Mouse (Mus musculus) layer of hippocampus, adult 9-11 months (tissue): ENCODE measurements around the gene Sinhcaf.
"Not testable (repeated sequence)": the region's sequence is repeated elsewhere in the genome, so short reads cannot be mapped to it uniquely, and the experiment has no call there.

Experiments used
- DNase-seq: peaks from one replicate; pipeline ENCODE4 v3.0.0; 2022

Sinhcaf gene

DNA sequence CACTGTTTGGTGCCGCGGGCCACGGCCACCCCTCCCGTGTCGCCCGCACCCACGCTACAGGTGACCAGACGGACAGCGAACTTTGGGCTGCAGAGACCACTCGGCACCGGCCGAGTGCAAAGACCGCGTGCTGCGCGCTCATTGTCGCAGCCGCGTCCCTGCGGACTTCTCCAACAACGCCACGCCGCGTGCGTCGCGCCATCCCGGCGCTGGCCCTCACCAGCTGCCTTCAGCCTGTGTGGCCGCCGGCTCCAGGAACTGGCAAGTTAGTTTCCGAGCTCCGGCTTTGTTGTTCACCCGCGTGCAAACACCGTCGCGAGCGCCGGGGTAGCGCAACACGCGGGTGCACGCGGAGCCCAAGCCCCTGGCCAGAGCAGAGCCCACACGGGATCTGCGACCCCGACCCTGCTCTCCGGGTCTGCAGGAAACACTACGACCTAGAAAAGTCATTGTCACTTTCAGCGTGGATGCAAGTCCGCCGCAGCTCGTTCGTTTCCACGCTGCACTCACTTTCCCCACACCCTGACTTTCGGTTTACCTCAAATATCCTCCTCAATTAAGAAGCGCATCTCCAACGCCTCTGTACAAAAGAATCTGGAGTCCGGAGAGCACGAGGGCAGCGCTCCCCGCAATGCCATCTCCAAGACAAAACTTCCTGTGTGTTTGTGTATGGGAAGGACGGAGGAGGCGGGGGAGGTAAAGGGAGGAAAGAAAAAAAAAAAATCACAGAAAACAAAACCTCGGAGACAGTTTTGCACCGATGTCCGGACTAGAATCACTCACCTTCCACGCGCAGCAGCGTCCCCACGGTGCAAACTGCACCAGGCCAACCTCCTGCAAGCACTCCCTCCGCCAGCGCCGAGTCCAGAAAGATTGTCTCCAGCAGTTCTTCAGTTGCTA, 508 bp downstream of the Sinhcaf start:
- peak; percentile 5 for DNase-seq

DNA sequence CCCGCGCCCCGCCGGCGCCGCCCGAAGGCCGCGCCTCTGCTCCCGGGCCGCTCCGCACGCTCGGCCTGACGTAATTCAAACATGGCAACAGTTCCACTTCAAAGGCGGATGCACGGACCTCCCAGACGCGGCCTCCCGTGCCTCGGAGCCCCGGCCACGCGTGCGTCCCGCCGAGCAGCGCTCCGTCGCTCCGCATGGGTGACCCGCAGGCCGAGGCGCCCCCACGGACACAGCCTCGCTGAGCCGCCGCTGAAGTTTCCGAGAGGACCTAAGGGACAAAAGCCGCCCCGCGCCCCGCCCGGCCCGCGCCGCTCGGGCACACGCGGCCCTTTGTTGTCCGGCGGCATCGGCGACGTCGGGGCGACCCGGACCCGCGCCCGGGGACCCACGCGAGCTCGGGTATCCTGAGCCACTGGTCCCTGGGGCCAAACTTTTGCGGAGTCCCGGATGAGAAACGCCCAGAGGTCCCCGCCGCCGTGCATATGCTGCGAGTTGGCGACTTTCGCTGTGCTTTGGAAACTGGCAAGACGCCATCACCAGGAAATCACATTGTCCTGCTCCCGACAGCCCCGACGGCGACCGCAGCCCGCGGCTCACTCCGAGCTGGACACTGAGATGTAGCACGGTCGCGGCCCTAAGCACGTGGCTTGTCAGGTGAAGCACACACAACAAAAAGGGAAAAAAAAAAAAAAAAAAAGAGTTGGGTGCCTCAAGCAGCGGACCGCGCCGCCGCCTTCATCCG, 1.3 kb downstream of the Sinhcaf start:
- DNase-seq, result peak; percentile 16

DNA sequence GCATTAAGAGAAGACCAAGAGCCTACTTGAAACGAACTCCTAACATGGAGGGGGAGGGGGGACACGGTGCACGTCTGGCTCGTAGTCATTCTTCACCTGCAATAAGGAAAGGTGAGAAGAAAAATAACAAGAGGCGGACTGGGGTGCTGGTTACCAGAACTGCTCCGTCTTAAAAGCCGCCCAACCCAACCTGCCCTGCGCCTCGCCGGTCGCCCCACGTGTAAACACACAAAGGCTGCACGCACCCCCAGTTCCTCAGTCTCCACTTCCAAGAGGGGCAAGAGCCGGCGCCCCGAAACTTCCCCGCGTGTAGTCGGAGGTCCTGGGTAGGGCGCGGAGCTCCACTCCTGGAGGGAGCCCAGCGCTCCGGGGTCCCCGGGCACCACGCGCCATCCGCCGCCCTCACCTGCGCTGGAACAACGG, 1.9 kb downstream of the Sinhcaf start:
- DNase-seq, result no peak

DNA sequence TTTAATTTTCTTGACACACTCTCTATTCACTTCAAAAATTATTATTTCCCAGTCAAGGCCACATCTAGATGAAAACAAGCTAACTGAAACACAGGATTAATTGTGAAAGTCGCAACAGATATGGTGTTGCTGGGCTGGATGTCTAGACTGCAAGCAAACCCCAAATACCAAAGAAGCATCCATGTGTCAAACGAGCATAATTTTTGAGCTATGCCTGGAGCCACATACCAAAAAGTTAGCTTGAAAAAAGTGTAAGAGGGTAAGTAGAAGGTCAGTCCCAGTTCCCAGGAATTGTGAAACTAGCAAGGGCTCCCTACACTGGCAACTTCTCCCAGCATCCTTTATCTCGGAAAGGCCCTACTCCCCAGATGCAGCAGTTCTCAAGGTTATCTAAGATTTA, 2.6 kb downstream of the Sinhcaf start:
- no peak for DNase-seq

DNA sequence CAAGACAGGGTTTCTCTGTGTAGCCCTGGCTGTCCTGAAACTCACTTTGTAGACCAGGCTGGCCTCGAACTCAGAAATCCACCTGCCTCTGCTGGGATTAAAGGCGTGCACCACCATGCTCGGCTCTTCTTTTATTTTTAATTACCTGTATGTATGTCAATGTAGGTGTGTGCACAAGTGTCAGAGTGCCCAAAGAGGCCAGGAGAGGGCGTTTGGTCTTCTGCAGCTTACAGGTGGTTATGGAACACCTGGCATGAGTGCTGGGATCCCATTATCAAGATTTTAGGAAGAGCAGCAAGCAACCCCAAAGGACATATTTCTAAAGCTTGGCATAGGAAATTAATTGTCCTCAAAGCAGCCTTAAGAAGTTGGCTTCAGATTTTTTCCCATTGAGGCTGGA, 3.9 kb downstream of the Sinhcaf start:
- DNase-seq, result no peak

DNA sequence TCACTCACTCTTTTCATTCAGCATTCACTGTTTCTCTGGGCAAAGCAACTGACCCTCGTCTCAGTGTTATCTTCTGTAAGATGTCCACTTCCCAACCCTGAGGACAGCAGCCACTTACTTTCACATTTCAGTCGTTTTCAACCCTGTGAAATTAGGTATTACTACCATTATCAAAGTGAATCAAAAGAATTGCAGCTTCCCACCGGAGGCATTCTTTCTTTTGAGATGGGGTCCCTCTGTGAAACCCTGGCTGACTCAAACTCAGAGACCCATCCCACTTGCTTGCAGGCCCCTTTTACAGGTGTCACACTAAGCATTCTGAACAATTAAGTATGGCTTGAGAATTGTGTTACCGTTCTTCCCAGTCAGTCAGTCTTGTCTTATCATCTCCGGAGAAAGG, 4.4 kb downstream of the Sinhcaf start:
- no peak for DNase-seq

DNA sequence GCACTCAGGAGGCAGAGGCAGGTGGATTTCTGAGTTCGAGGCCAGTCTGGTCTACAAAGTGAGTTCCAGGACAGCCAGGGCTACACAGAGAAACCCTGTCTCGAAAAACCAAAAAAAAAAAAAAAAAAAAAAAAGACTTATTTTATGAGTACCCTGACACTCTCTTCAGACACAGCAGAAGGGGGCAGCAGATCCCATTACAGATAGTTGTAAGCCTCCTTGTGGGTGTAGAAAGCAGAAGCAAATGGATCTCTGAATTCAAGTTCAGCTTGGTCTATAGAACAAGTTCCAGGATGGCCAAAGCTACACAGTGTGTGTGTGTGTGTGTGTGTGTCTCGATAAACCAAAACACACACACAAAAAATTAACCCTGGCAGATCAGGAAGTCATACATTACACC, 5.9 kb downstream of the Sinhcaf start:
- DNase-seq, result not testable (repeated sequence)

DNA sequence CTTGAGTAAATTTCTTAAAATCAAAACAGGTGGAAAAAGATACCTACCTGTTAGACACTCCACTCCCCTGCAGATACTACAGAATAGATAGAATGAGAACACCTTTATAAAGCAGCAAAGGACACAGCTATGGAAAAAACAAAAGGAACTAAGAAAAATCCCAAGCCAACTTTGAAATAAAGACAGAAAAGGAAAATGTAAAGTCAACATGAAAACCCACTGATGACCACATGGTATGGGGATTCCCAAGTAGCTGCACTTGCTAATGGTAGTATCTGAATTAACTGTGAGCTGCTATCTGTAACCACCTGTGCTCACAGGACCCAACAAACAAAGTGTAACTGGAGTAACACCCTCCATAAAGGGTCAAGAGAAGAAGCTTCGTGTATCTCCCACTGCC, 8.6 kb downstream of the Sinhcaf start:
- DNase-seq, result no peak

DNA sequence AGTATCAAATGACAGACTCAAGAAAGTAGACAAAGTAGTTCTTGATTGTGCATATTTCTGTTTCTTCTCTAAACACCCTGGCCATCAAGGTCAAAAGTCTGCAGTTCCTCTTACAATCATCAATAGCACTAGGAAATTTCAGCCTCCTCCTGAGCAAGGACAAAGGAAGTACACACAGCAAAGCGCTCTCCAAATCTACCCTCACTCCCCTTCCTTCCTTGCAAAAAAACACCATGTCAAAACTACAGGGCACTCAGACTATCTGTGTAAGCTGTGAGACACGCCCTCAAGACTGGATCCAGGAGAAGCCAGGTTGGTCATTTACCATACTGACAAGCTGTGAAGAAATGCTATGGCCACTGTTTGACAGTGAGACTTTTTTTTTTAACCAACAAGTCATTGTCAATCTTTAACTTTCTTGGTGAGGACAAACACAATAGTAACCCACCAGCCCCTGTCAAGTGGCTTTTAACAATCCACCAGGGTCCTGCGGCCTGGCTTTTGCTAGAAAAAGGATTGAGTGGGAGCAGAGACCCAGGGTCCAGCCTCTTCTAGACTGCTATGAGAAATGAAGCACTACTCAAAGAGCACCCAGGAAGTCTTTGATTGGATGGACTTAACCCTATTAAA, 11.2 kb downstream of the Sinhcaf start:
- no peak for DNase-seq

DNA sequence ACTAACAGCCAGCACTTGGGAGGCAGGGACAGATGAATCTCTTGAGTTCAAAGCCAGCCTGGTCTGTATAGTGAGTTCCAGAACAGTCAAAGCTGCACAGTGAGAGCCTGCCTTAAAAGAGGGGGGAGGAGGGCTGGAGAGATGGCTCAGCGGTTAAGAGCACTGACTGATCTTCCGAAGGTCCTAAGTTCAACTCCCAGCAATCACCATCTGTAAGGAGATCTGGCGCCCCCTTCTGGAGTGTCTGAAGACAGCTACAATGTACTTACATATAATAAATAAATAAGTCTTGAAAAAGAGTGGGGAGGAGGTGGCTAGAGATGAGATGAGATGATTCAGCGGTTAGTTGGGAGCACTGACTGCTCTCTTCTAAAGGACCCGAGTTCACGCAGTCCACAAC, 15.0 kb downstream of the Sinhcaf start:
- no peak for DNase-seq

DNA sequence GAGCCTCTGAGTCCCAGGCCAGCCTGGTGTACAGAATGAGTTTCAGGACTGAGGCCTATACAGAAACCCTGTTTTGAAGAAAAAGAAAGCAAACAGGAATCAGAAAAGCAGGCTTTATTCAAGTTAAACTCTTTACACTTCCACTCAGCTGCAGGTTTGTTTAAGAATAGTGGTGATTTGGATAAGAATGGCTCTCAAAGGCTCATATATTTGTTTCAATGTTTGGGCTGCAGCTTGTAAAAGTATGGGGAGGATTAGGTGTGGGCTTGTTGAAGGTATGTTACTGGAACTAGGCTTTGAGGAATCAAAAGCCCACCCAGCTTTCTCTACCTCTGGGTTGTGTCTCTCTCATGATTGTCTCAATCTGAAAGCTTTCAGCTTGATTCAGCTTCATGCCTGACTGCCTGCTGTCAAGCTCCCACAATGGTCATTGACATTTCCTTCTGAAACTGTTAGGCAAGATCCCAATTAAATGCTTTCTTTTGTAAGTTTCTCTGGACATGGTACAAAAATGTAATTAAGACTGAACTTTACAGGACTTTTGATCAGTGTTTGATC, 27.3 kb downstream of the Sinhcaf start:
- DNase-seq, result no peak

DNA sequence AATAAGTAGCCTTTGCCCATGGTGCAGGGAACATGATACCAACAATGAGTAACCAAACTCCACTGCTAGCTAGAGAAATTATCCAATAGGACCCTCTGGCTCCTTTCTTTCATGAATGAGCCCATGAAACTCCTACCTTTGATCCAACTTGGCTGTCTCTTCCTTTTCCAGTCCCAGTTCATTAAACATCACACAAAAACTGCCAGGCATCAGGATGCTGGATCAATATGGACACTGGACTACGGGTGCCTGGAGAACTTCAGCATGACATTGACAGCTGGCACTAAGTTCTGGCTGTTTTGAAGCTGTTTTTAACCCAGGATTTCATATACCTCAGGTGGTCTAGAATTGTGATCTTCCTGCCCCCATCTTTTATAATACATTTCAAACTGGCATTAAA, 28.6 kb downstream of the Sinhcaf start:
- DNase-seq, result no peak

DNA sequence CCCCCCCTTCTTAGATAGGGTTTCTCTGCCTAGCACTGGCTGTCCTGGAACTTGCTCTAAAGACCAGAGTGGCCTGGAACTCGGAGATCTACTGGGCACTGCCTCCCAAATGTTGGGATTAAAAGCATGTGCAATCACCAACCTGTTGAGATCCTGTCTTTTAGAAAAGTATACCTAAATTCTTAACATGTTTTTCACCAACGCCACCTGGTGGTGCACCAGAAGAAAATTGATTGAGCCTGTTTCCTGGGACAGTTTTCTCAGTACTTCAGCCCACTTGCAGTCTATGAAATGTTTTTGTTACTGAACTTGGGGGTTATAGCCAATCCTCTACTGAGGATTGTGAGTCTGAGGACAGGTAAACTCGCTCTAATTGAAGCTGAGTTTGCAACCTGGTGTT, 29.4 kb downstream of the Sinhcaf start:
- no peak for DNase-seq

DNA sequence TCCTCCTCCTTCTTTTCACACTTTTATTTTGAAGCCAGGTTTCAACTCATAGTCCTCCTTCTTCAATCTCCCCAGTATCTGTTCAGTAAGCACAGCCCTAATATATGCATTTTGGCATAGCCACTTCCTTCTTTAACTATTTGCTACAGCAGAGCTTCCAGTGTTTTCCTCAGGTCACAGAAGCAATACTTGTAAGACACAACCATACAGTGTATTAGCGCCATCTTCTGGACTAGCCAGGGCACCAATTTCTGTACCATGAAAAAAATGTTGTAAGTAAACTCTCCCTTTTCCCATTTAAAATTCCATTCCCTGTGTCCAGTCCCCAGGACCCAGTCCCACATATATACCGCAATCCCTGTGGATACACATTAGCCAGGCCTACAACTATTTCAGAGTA, 32.3 kb downstream of the Sinhcaf start:
- peak; percentile 24 for DNase-seq

DNA sequence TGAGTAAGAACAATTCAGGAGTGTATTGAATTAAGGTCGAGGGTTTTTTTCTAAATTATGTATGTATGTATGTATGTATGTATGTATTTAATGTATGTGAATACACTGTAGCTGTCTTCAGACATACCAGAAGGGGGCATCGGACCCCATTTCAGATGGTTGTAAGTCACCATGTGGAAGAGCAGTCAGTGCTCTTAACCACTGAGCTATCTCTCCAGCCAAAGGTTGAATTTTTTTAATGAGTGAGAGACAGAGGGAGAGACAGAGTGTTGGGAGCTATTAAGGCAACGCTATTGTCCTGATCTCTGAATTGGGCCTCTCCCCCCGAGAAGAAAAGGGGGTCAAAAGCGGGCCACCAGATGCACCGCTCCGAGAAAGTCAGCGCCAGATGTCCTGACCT, 34.4 kb downstream of the Sinhcaf start:
- not testable (repeated sequence) for DNase-seq

DNA sequence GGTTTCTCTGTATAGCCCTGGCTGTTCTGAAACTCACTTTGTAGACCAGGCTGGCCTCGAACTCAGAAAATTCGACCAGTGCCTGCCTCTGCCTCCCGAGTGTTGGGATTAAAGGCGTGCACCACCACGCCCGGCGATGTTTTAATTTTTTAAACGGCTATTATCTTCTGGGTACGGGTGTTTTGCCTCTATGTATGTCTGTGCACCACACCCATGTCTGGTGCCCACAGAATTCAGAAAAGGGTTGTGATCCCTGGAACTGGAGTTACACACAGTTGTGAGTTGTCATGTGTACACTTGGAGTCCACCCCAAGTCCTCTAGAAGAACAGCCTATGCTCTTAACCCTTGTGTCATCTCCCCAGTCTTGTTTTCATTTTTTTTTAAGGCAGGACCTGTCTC, 39.3 kb downstream of the Sinhcaf start:
- no peak for DNase-seq

DNA sequence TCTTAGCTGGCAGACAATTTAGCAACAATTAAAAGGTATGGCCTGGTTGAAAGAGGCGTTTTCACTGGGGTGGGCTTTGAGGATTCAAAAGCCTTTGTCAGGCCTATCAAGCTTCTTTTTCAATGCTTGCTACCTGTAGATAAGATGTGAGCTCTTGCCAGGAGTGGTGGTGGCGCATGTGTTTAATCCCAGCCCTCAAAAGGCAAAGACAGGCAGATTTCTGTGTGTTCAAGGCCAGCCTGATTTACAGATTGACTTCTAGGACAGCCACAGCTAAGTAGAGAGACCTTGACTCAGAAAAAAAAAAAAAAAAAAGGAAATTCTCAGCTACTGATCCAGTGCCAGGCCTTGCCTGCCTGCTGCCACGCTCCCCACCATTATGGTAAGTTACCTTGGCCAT, 43.5 kb downstream of the Sinhcaf start:
- DNase-seq, result no peak

DNA sequence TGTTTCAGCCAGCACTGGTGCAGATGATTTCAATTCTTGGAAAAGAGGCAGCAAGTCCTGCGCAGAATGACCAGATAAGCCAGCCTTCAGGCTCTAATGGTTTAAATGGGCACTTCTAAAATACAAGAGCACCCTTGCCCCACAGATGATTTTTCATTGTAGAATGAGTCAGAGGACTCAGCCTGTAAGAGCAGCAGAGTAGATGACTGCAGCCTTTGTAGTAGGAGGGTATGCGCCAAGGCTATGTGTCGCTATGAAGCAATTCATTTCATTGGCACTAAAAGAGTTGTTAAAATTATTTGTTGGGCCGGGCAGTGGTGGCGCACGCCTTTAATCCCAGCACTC, 49.8 kb downstream of the Sinhcaf start:
- no peak for DNase-seq

DNA sequence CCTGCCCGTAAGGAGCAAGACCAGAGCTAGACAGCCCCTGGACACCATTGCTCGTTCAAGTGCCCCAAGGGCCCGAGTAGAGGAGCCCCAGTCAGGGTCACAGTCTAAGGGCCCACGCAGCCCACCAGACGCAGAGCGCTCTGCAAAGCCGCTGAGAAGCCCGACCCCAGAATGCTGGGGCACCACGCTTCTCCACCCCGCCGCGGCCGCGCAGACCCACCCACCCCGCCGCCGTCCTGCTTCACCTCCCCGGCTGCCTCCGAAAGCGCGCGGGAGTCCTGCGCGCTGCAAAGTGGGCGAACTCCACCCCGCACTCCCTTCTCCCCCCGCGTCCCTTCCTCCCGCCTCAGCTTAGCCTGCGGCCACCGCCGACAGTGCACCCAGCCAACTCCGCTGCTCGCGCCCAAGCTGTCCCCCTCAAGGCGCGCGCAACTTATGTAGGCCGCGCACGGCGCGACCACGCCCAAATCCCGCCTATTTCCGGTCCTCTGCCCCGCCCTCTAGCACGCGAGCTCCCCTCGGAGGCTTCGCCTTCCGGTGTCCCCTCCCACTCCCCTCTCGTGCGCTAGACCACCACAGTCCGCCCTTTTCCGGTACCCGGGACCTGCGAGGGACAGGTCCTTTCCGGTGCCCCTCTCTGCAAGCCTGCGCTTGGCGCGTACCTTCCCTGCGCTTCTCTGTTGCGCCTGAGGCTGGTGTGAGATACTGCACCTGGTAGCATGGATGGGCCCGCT, 50.3 kb downstream of the Sinhcaf start, which contains the start of gene Caprin2:
TSS of gene Caprin2 (minus strand) at position 465 of the 734 bp plus-strand sequence.
- peak; percentile 87 for DNase-seq

DNA sequence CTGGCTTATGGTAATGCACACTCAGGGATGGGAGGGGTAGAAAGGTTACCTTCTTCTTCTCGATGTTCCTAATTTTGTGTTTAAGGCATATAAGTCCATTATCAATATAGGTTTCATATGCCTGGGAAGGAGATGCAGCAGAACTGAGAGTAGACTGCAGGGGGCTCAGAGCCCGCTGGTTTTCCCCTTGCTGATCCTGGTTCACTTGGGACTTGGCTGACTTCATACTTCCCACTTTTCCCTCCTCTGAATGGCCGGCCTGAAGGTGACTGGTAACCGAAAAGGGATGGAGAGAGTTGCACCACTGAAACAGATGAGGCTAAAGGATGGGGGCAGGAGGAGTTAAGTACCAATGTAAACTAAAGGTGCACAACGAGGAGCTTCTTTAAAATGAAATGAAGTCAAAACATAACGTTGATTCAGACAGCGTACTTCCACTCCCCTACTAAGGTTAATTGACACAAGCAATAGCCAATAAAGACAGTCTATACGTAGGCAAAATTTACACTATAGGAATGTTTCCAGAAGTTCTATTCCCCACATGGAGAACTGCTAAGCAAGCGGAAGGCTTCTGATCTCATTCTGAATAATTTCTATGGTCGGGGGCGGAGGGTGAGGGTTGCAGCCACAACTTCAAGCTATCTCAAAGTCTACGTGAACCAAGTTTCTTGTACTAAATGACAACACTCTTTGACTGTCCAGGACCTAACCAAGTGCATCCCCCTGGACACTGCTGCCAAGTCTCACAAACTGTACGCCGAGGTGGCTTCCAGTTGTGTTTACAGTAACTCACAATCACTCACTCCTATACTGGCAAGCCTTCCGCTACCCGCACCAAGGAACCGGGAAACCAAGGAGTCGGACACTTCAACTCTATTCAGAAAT, 51.1 kb downstream of the Sinhcaf start:
- peak; percentile 4 for DNase-seq

DNA sequence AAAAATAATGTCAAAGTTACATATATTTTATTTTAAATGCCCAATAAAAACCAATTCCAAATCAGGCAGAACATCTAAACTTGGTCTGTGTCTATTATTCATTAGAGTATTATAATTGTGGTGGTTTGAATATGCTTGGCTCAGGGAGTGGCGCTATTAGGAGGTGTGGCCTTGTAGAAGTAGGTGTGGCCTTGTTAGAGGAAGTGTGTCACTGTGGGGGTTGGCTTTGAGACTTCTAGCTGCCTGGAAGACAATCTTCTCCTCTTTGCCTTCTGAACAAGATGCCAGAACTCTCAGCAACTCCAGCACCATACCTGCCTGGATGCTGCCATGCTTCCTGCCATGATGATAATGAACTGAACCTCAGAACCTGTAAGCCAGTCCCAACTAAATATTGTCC, 72.4 kb downstream of the Sinhcaf start:
- no peak for DNase-seq
